Mouse (Mus musculus): ENCODE measurements around the gene BC037034. TPM values are rescaled to one million over a fixed set of nuclear protein-coding genes. Genes with fewer than 3 reads are reported as not detected.

Gene BC037034
- polyA plus RNA-seq, 1 experiment: not detected

DNA sequence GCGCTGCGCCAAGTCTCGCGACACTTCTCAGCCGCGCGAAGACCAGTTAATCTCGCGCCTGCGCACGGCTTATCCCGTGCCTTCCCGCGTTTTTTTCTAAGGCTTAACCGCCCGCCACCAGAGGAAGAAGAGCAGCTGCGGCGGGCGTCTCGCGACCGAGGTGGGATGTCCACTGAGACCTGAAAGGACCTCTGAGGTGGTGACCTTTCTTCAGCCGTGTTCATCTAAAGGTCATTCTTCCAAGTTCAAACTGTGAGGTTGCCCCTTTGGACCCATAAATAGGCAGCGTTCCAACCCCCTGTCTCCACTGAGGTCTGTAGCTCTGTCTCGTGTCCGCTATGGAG, 16.6 kb upstream of the BC037034 start:
- H3K4me3 ChIP-seq (ENCODE audit: insufficient read depth, low read depth, low read length): peak overlapping the region; percentile 48
- no peak overlapping the region for H3K27ac ChIP-seq (ENCODE audit: insufficient read depth, low read depth, low read length)
- peaks cover 12% of the 10 kb centered on the region for H3K4me1 ChIP-seq (ENCODE audit: control insufficient read depth, insufficient read depth, low read length)
- 27% methylated on average over 26 of the region's 26 CpGs for WGBS
- TF ChIP-seq POLR2A (IDR thresholded peaks at IDR 0.05; ENCODE audit: insufficient read depth, low read depth, low read length): no peak
- no peak for TF ChIP-seq CTCF (IDR thresholded peaks at IDR 0.05; ENCODE audit: insufficient read depth, low read depth, low read length)

DNA sequence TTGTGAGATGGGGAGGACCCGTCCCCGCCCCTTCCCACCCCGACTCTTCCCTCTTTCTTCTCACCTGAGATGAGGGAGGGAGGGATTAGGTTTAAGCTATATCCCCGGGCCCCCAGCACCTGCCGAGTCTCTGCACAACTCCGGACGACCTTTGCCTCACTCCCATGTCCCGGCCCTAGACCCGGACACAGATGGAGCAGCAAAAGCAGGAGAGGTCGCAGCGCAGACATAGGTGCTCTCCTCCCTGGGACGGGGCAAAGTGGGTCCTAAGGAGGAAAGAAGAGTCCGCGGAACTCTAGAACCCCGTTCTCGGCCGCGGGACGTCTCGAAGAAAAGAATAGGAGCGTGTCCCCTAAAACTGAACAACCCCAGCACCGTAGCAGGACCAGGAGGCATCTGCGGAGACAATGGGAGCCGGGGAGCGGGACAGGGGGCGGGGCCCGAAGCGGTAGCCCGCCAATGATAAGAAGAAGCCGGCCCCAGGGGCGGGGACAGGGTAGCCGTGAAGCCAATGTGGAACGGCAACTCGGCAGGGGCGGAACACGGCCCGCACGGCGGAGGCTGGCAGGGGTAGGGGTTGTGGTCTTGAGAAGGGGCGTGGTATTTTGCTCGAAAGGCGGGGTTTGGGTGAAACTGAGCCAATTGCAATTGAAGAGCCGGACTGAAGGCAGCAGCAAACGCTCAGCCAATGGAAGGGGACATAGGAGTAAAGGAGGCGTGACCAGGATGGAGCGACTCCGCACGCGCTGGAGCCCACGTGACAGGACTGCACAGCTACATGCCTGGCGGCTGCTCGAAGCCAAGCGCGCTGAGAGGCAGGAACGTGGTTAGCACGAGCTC, 16.0 kb upstream of the BC037034 start, which contains the start of the genes Gm43720, Gpc2 and Stag3:
Gm43720 (minus strand) TSS at position 374 of the 840 bp plus-strand sequence.
Gpc2 (minus strand) TSS at position 421 of the 840 bp plus-strand sequence.
Stag3 (plus strand) TSS at position 656 of the 840 bp plus-strand sequence.
- TF ChIP-seq POLR2A (IDR thresholded peaks at IDR 0.05; ENCODE audit: insufficient read depth, low read depth, low read length) (no peak), CTCF (IDR thresholded peaks at IDR 0.05; ENCODE audit: insufficient read depth, low read depth, low read length) (no peak)
- Histone ChIP-seq H3K4me3 (ENCODE audit: insufficient read depth, low read depth, low read length) (peak within 1 kb of the TSS; percentile 48), H3K4me1 (ENCODE audit: control insufficient read depth, insufficient read depth, low read length) (peaks cover 16% of the 10 kb centered on the region), H3K27ac (ENCODE audit: insufficient read depth, low read depth, low read length) (no peak within 1 kb of the TSS)
- WGBS: under 1% methylated on average over 56 of the region's 56 CpGs

DNA sequence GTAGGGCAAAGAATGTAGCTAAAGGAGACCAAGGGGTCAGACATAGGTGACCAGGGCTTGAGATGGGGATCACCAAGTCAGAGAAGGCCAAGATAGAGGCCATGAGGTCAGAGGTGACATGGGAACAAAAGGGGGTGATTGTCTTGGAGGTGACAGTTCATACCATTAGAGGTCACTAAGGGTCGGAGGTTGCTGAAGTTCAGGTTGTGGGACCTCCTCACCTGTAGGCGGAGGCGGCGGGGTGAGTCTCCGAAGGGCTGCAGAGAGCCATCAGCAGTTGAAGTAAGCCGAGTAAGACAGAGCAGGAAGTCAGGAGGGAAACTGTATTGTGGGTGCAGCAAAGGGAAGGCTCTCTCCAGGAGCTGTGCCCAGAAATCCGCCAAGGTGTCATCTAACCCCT, 14.2 kb upstream of the BC037034 start:
- TF ChIP-seq POLR2A (IDR thresholded peaks at IDR 0.05; ENCODE audit: insufficient read depth, low read depth, low read length) (no peak), CTCF (IDR thresholded peaks at IDR 0.05; ENCODE audit: insufficient read depth, low read depth, low read length) (no peak)

GRCm38 (mm10) chr5:138275216-138276050, 11.6 kb upstream of the BC037034 start:
- H3K4me1 ChIP-seq (ENCODE audit: control insufficient read depth, insufficient read depth, low read length): peaks cover 16% of the 10 kb centered on the region

More for the DNA sequence above, 14.2 kb upstream of the BC037034 start:
- 91% methylated on average over 7 of the region's 7 CpGs for WGBS
- Histone ChIP-seq H3K4me1 (ENCODE audit: control insufficient read depth, insufficient read depth, low read length) (peaks cover 16% of the 10 kb centered on the region), H3K4me3 (ENCODE audit: insufficient read depth, low read depth, low read length) (no peak overlapping the region), H3K27ac (ENCODE audit: insufficient read depth, low read depth, low read length) (no peak overlapping the region)

GRCm38 (mm10) chr5:138274186-138274585, 10.4 kb upstream of the BC037034 start:
- no peak overlapping the region for H3K27ac ChIP-seq (ENCODE audit: insufficient read depth, low read depth, low read length)
- TF ChIP-seq CTCF (IDR thresholded peaks at IDR 0.05; ENCODE audit: insufficient read depth, low read depth, low read length): no peak
- no peak for TF ChIP-seq POLR2A (IDR thresholded peaks at IDR 0.05; ENCODE audit: insufficient read depth, low read depth, low read length)
- 80% methylated on average over 8 of the region's 8 CpGs for WGBS
- H3K4me3 ChIP-seq (ENCODE audit: insufficient read depth, low read depth, low read length): no peak overlapping the region
- H3K4me1 ChIP-seq (ENCODE audit: control insufficient read depth, insufficient read depth, low read length): peaks cover 9% of the 10 kb centered on the region

More at GRCm38 (mm10) chr5:138275216-138276050, 11.6 kb upstream of the BC037034 start:
- WGBS: 28% methylated on average over 41 of the region's 41 CpGs
- Histone ChIP-seq H3K4me3 (ENCODE audit: insufficient read depth, low read depth, low read length) (no peak overlapping the region), H3K27ac (ENCODE audit: insufficient read depth, low read depth, low read length) (no peak overlapping the region)
- no peak for TF ChIP-seq CTCF (IDR thresholded peaks at IDR 0.05; ENCODE audit: insufficient read depth, low read depth, low read length)
- no peak for TF ChIP-seq POLR2A (IDR thresholded peaks at IDR 0.05; ENCODE audit: insufficient read depth, low read depth, low read length)

- Histone ChIP-seq H3K4me3 (ENCODE audit: insufficient read depth, low read depth, low read length) (0 out of 2 replicates have a peak within 1 kb of the TSS, but pooled peaks have one; percentile 12), H3K27ac (ENCODE audit: insufficient read depth, low read depth, low read length) (no peak within 1 kb of the TSS; the same call in 1 of the 2 replicates), H3K4me1 (ENCODE audit: control insufficient read depth, insufficient read depth, low read length) (peaks cover 9% of the 10 kb centered on the region)
- 7% methylated on average over 12 of the region's 12 CpGs for WGBS
- TF ChIP-seq CTCF (IDR thresholded peaks at IDR 0.05; ENCODE audit: insufficient read depth, low read depth, low read length) (no peak), POLR2A (IDR thresholded peaks at IDR 0.05; ENCODE audit: insufficient read depth, low read depth, low read length) (no peak)
Measured at GRCm38 (mm10) chr5:138272409-138272923, 8.6 kb upstream of the BC037034 start, which contains the start of gene Gal3st4. Gene Gal3st4, minus strand, starts transcription at chr5:138272840.

GRCm38 (mm10) chr5:138271232-138271631, 7.4 kb upstream of the BC037034 start:
- 35% methylated on average over 3 of the region's 3 CpGs for WGBS
- no peak overlapping the region for H3K27ac ChIP-seq (ENCODE audit: insufficient read depth, low read depth, low read length)

DNA sequence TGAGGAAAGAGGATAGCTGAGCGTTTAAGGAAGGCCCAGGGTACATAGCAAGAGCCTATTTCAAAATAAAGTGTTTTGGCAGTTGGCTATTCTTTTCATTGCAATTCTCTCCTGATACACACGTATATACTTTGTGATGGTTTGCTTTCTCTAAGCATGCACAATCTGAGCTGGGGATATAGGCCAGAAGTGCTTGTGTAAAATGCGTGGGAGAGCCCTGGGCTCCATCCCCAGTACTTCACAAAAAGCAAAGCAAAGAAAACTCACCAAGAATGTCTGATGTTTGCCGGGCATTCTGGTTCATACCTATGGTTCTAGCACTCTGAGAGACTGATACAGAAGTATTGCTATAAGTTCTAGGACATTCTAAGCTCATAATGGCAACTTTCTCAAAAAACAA, 5.1 kb upstream of the BC037034 start:
- no peak overlapping the region for H3K4me3 ChIP-seq (ENCODE audit: insufficient read depth, low read depth, low read length)
- no peak for TF ChIP-seq POLR2A (IDR thresholded peaks at IDR 0.05; ENCODE audit: insufficient read depth, low read depth, low read length)
- no peak for TF ChIP-seq CTCF (IDR thresholded peaks at IDR 0.05; ENCODE audit: insufficient read depth, low read depth, low read length)

More at GRCm38 (mm10) chr5:138271232-138271631, 7.4 kb upstream of the BC037034 start:
- peaks cover 9% of the 10 kb centered on the region for H3K4me1 ChIP-seq (ENCODE audit: control insufficient read depth, insufficient read depth, low read length)
- no peak for TF ChIP-seq CTCF (IDR thresholded peaks at IDR 0.05; ENCODE audit: insufficient read depth, low read depth, low read length)
- no peak for TF ChIP-seq POLR2A (IDR thresholded peaks at IDR 0.05; ENCODE audit: insufficient read depth, low read depth, low read length)
- no peak overlapping the region for H3K4me3 ChIP-seq (ENCODE audit: insufficient read depth, low read depth, low read length)

More for the DNA sequence above, 5.1 kb upstream of the BC037034 start:
- no peak overlapping the region for H3K27ac ChIP-seq (ENCODE audit: insufficient read depth, low read depth, low read length)
- WGBS: 78% methylated on average over 4 of the region's 4 CpGs
- H3K4me1 ChIP-seq (ENCODE audit: control insufficient read depth, insufficient read depth, low read length): no peaks in the 10 kb centered on the region

Data from olfactory bulb, adult 2 months (tissue).